Mouse (Mus musculus) adrenal gland, adult 8-10 months (tissue): ENCODE data around the gene Tcp11l2. TPM values are rescaled to one million over a fixed set of nuclear protein-coding genes. Genes with fewer than 3 reads are reported as not detected.
A peak's percentile ranks its signal among the peaks of the same experiment; 100 is the strongest.

Experiments
- DNase-seq: peaks from one replicate; pipeline ENCODE4 v3.0.0; 2022
- total RNA-seq, 4 experiments: library from RNA; stranded (reverse); gene quantifications; 2 replicates each; pipeline ENCODE4 v1.2.4; 2022

Tcp11l2 gene
- total RNA-seq, result 10 to 100 TPM; 45.8 to 51.1 (median 48.8) TPM

DNA sequence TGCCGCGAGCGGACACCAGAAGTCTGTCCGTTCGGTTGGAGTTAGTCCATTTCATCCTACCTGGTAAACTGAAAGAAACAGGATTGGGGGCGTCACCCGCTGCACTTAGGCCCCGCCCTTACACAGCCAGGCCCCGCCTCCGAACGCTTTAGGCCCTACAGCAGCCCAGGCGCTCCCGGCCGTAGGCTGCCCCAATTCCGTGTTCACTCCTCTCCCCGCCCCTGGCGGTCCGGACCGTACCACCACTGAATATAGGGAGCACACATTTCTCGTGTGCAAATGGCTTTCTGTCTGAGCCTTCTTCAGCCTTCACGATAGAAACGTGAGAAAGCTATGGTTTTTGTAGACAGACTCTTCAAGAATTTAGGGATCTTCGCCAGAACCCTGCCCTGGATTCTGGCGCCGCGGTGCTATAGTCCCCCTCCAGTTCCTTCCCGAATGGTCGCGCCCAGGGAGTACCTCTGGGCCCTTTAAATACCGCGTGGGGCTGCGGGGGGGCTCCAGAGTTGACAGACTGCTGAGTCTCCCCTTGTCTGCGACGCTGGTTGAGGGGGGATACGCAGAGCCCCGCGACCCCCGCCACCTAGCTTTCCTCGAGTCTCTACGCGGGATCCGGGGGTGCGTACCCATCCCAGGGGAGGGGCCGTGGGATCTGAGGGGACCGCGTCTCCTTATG, at the start of gene Tcp11l2:
Gene Tcp11l2 (plus strand): TSS at position 232 of the 676 bp plus-strand sequence.
- DNase-seq, result peak; percentile 95

DNA sequence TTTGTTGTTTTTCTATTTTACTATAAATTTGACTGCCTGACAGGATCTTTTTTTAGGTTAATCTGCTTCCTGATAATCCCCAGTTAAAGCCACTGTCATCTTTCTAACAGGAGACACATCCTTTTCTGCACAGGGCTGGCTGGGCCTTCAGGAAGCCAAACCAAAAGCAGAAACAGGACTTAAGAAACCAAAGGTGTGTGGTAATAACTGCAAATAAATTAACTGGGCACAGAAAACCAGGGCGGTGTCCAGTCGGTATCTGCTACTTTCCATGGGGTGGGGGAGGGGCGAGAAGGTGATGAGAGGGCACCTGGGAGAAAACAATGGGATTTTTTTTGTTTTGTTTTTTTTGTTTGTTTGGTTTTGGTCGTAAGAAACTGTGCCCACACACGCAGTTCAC, 49.4 kb upstream of the Tcp11l2 start:
- DNase-seq, result no peak

DNA sequence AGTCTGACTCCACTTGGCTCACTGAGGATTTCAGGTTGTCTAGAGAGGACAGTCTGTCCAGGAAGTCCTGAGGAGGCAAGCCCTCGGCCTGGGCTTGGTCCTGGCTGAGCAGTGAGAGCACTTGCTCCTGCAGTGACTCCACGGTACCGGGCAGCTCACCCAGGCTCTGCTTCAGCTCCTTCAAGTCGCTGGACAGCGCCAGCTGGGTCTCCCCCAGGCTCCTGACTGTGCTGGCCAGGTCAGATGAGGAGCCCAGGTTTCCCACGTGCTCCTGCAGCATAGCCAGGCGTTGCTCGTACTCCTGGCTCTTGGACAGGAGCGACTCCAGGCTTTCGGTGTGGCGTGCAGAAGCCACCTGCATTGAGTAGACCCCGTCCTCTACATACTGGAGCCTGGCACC, 48.8 kb upstream of the Tcp11l2 start:
- no peak for DNase-seq

DNA sequence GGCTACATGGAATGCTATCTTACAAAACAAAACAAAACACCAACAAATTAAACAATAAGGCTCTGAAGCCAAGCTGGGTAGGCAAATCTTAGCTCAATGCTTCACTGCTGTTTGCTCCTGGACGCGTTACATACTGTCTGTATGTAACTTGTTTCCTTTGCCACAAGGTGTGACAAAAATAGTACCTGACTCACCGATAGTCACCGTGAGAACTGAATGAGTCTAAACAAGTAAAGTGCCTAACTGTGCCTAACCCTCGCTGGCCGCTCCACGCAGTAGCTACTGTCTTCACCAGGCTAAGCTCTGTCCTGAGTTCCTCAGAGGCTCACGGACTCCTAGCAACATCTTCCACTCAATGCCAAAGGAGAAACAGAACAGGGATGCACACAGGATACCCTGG, 46.0 kb upstream of the Tcp11l2 start:
- no peak for DNase-seq

DNA sequence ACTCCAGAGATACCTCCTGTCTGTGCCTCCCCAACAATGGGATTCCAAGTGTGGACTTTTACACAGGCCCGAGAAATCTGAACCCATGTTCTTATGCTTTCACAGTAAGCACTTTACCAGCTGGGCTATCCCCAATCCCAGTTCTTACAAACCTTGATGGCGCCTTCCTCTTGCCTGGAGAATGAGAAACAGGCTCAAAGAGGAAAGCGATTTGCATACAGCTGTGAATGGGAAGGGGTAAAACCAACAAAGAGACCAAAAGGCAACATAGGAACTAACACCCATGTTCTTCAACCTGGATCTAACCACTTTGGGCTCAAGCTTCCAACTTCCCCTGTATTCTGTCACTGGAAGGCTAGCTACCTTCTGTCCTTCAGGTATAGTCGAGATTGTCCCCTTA, 44.9 kb upstream of the Tcp11l2 start:
- no peak for DNase-seq

DNA sequence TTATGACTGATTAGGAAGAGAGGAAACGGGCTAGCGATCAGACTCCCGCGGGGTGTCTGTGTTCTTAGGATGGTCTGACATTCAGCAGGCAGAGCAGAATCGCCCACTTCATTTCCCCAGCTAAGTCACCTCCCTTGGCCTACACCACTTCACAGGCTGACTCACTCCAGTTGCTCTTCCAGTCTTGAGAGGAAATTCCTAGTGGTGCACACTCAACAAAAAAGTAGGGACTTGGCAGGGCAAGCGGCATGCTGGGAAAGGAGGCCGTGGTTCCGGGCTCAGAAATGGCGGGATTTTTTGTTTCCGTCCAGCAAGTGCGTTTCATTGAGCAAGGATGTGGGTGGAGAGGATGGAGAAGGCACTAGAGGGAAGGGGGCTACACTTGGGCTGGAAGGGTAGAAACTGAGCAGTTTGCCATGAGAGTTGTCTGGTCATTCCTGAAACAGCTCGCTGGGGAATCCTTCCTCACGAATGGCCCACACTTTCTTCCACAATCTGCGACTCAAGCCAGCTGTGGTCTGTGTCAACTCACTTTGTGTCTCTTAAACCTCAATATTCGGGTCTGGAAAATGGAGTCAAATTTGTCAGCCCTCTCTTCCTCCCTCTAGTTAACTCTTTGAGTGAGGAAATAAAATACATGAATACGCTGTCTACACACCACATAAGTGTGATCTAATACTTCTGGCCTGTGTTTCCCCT, 44.1 kb upstream of the Tcp11l2 start:
- DNase-seq, result no peak

DNA sequence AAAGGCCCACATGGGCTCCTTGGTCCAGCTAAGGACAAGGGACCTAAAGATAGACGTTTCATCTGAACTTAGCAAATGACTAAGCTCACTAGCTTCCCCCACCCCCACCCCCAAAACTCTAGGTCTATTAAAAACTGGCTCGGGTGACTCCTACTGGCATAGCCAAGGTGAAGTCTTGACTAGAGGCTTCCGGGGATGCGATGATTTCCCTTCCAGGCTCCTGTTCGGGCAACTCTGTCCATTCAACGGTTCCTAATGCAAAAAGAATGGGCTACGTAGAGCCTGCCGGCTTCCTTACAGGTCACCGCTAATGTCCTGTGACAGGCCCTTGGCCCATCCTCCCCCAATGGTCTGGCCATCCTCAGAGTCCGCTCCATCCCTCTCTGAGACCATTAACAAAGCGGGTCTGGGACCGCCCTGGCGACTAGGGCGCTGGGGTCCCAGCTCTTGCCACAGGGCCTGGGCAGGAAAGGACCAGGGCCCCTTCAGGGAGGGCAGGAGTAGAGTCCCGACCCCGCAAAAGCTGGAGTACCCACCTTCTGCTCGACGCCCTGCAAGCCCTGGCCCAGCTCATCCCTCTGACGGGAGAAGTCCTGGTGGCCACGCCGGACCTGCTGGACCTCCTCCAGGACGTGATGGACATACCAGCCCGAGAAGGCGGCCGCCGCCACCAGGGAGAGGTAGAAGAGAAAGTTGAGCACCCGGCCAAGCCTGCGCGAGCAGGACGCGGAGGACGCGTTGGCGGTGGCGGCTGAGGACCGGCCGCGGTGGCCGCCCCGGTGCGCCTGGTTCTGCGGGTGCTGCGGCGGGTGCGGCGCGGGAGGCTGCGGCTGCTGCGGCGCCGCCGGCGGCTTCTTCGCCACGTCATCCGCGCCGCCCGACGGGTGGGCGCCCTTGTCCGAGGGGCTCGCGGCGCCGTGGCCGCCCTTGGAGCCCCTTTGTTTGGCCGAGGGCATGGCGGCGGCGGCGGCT, 43.2 kb upstream of the Tcp11l2 start:
- no peak for DNase-seq

DNA sequence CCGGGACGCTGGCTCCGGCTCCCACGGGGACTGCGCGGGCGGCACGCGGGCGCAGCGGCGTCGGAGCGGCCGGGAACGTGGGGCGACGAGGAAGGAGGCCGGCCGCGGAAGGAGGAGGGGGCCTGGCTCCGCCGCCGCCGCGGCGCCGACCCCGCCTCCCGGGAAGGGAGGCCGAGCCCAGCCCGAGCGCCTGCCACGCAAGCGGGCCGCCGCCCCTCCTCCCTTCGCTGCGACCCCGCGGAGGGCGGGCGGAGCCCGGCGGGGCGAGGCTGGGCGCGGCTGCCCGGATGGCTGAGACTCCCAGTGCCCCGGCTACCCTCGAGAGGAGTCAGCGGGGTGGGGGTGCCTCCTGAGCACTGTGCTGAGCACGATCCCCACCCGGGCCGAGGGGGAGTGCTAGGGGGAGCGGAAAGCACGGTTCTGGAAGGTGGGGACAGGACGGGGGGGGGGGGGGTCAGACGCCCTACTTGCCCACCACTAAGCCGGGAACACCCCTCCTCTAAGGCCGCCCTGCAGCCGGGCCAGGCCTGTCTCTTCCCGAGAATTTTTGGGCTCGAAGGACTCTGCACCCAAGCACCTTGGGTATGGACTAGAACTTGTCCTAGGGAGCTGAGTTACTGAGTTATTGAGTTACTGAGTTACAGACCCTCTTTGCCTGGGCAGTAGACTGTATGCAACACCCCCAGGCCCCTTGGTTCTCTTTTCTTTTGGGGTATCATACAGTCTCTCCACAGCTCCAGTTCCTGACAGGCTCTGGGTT, 42.3 kb upstream of the Tcp11l2 start, which contains the start of gene Ckap4:
Gene Ckap4 (minus strand): TSS at position 151 of the 760 bp plus-strand sequence.
- DNase-seq, result no peak

DNA sequence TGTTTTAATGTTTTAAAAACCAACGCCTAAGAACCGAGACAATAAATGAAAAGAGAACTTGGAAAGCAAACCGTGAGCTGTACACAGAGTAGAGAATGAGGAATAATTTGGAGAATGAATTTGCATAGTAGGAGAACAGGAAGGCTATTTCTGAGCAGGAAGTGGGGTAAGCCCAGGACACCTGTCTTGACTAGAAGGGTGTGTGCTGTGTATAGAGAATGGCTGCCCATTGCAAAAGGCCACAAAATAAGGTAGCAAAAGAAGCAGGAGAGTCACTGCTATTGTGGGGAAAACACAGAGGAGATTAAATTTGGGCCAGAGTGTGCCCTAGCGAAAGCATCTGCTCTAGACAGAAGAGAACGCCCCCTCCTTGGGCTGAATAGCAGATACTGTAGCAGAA, 41.0 kb upstream of the Tcp11l2 start:
- no peak for DNase-seq

DNA sequence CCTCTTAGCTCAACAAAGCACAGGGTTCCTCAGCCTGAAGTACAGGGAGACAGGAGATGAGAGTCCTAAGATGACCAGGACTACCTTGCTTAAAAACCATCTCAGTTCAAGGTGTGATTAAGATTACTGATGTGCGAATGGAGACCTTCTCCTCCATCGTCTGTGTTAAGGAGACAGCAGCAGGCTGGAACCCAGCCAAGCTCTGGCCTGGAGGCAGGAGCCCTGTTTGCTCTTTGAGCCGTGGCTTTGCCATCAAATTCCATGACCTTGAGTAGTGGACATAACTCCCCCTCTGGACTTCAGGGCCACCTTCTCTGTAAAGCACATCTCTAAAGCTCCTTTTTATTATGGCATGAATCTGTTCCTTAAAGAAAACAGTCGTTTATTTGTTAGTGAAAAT, 40.6 kb upstream of the Tcp11l2 start:
- DNase-seq, result no peak

DNA sequence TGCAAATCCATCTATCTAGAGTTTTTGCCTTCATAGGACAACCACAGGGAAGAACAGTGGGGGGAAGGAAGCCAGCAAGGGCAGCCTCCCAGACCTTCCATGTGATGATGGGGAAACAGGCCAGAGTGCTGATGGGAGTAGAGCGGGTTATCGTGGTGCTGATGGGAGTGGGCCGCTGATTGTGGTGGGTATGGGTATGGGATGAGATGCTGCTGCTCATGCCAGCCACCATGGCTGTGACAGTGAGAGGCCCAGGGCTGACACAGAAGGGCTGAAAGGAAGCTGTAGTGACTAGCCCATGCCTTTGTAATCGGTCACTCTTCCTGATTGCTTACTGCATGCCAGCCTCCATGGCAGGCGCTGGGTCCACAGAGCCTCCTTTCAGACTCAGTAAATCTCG, 36.8 kb upstream of the Tcp11l2 start:
- DNase-seq, result no peak

DNA sequence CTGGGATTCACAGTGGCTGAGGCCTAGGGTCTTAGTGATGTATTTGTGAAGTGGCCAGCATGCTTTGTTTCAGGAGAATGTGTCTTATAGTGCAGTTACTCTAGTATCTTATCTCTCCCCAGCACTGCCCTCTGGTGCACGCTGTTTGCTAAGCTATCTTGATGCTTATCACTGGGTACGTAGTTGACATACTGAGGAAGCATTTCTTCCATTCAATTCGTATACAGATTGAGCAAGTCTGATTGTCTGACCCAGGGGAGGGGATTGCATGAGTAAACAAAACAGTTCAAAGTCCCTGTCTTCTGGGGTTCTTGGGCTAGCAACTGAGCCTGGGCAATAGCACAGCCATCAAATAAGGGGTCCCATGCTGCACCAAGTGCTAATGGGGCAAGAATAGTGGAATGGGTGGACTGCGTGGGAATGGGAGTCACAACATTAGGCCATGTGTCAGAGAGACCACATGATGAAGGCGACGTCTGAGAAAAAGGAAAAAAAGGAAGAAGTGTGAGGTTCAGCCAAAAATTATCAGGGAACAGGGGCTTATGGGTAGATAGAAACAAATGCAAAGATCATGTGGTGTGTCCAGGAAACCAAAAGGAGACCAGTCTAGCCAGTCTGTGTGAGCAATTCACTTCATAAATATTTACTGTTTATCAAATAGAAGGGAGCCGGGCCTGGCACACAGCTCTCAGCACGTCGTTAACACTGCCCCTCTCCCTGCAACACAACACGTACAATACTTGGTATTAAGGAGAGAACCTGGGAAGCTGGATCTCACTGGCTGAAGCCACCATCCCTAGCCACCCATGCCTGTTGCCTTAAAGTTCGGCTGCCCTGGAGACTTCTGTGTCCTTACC, 33.4 kb upstream of the Tcp11l2 start:
- DNase-seq, result no peak

DNA sequence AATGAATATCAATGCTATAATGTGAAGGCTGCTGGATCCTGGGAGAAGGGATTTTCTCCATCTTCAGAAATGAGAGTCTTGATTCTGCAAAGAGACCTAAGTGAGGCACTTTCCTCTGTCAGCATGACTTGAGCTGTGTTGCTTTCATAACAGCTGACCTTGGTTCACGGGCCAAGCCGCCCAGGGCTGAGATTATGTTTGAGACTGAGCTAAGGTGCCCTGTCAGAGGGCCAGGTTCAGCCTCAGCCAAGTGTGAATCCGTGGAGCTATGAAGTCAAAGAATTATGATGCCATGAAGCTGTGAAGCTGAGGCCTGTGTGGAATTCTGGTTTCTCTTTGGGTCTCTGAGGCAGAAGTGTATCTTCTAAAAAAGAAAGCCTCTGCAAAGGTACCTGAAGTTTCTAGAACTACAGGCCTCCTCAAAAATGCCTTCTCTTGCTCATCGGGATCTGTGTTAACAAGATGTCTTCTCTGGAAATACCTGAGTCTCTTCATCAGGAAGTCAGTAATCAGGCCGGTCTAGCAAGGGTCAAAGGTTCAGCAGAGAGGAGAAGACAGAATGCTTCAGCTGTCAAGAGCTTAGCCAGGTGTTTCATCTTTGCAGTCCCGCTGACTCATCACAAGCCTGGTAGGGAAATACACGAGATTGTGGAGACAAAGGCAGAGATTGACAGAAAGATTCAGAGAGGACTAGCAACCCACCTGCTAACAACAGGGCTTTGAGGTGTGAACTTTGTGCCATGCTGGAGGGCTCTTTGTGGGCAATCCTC, 31.4 kb upstream of the Tcp11l2 start:
- DNase-seq, result peak; percentile 51

DNA sequence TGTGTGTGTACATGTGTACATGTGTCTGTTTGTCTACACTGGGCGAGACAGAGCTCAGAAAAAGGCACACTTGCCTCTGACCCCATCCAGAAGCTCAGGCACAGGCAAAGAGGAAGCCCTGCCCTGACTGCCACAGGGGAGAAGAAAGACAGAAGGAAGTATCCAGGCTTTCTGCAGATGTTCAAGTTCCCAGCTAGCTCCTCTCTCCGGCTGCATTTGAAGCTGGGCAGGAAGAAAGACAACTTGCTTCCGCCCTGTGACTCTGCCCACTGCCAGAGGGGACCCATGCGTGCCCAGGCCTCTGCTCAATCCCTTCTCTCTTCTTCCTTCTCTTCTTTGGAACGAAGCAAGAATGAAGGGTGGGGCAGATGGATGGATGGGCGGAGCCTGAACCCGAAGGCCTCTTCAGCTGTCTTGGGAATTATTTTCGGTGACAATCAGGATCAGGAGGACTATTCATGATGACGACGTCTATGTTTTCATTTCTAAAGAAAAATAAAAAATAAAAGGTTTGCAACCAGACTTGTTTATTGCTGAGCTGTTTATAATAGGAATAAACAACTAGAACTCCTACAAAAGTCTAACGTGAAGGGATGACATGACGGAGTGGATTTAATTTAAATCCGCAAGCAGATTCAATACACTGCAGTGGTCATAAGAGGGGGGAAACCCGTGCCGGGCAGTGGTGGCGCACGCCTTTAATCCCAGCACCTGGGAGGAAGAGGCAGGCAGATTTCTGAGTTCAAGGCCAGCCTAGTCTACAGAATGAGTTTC, 27.1 kb upstream of the Tcp11l2 start:
- DNase-seq, result no peak

DNA sequence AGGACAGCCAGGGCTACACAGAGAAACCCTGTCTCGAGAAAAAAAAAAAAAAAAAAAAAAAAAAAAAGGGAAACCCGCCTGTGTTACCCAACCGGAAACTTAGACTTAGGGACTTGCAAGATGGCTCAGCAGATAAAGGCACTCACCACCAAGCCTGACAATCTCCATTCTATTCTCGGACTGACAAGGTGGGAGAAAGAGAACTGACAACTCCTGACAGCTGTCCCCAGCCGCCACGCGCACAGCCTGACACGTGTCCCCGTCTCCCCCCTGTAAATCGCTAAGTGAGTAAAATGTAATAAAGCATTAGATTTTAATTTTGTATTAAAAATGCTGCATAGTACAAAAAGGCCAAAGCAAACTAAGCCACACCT, 26.5 kb upstream of the Tcp11l2 start:
- no peak for DNase-seq

DNA sequence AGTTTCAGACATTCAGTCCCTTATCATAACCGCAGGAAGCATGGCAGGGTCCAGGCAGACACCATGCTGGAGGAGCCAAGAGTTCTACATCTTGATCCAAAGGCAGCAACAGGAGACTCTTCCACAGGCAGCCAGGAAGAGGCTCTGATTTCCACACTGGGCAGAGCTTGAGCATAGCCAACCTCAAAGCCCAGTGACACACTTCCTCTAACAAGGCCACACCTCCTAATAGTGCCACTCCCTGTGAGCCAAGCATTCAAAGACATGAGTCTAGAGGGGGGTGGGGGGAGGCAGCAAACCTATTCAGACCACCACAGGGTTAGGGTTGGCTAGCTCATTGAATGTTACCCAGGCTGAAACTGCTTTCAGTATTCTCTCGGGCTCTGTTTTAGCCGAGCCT, 24.6 kb upstream of the Tcp11l2 start:
- no peak for DNase-seq

DNA sequence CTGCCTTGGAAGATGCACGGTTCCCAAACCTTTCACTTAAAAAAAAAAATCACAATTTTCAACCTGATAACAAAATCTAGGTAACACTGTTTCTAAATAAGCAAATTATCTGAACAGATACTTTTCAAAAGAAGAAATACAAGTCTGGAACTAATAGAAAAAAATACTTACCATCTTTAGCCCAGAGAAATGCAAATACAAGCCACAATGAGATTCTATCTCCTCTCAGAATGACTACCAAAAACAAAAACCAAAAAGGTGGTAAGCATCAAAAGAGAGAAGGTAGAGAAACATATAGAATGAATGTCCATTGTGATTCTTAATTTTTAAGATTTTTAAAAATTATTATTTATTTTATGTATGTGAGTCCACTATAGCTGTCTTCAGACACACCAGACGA, 23.9 kb upstream of the Tcp11l2 start:
- no peak for DNase-seq

DNA sequence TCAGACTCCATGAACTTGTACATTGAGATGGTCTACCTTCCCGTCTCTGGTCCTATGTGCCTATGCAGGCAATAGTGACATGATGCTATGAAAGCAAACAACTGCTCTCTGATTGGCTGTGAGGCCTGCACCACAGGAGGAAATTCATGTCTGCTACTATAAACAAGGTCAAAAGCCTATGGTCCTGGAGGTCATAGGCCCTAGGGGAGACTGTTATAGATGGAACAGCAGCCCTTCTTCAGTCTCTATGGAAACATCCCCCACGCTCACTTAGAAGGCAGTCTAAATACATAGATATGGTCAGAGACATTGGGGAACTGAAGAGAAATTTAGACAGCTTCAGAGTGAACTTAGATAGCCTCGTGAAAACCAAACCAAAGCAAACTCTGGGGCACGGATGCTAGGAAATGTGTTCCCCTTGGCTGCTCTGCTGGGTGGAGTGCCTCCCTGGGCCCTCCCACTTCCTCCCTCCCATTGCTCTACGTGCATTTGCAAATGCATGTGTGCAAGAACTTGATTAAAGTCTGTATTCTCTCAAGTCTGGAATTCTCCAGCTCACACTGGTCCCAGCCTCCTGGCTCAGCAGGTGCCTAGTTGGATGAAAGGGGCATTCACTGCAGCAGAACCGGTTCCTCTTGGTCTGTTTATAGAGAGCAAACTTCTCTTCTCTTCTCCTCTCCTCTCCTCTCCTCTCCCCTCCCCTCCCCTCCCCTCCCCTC, 22.0 kb upstream of the Tcp11l2 start:
- no peak for DNase-seq

DNA sequence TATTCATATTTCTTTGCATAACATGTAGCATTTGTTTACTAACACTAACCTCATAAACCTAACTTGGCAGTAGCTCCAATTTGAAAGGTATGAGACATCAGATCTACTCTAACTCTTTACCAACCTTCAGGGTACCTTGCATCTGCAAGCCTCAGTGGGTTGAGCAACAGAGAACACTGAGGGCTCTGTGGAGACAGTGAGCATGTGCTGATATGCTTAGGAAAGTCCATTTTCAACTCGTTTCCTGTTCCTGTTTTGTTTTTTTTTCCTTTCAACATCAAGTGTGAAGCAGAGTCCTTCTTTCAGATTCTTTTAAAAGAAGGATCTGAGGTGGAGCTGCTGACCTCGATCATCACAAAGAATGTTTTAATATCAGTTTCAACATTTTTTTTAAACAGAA, 20.3 kb upstream of the Tcp11l2 start:
- no peak for DNase-seq
